Mouse (Mus musculus): ENCODE data around the gene Cd27. TPM values are rescaled to one million over a fixed set of nuclear protein-coding genes. Genes with fewer than 3 reads are reported as not detected.

Gene Cd27
- polyA plus RNA-seq, 1 experiment from 2014 or later: 1.1 TPM

GRCm38 (mm10) chr6:125253863-125254715 is 17.3 kb upstream of the Cd27 start:
- H3K27ac ChIP-seq (ENCODE audit: low read depth, low read length): no peak overlapping the region
- H3K36me3 ChIP-seq (ENCODE audit: control insufficient read depth, insufficient read depth, low read length): no peaks in the 10 kb centered on the region
- H3K9me3 ChIP-seq (ENCODE audit: control insufficient read depth, low read length): no peaks in the 10 kb centered on the region
- H3K4me1 ChIP-seq (ENCODE audit: control insufficient read depth, insufficient read depth, low read depth, low read length): no peaks in the 10 kb centered on the region
- WGBS: 78% methylated on average over 14 of the region's 14 CpGs
- no peak for ATAC-seq
- no peak overlapping the region for H3K9ac ChIP-seq (ENCODE audit: low read depth, low read length)
- H3K4me2 ChIP-seq (ENCODE audit: low read length): no peak overlapping the region
- H3K27me3 ChIP-seq (replicated peaks; ENCODE audit: control insufficient read depth, insufficient read depth, low read length): no peaks in the 10 kb centered on the region
- no peak overlapping the region for H3K4me3 ChIP-seq (ENCODE audit: low read length)

GRCm38 (mm10) chr6:125252711-125253110 is 15.9 kb upstream of the Cd27 start:
- Histone ChIP-seq H3K27me3 (replicated peaks; ENCODE audit: control insufficient read depth, insufficient read depth, low read length) (no peaks in the 10 kb centered on the region), H3K4me2 (ENCODE audit: low read length) (no peak overlapping the region), H3K9ac (ENCODE audit: low read depth, low read length) (no peak overlapping the region), H3K27ac (ENCODE audit: low read depth, low read length) (no peak overlapping the region), H3K9me3 (ENCODE audit: control insufficient read depth, low read length) (no peaks in the 10 kb centered on the region), H3K4me3 (ENCODE audit: low read length) (no peak overlapping the region), H3K4me1 (ENCODE audit: control insufficient read depth, insufficient read depth, low read depth, low read length) (no peaks in the 10 kb centered on the region), H3K36me3 (ENCODE audit: control insufficient read depth, insufficient read depth, low read length) (no peaks in the 10 kb centered on the region)
- WGBS: 94% methylated on average over 8 of the region's 8 CpGs
- no peak for ATAC-seq

GRCm38 (mm10) chr6:125252285-125252684 is 15.5 kb upstream of the Cd27 start:
- no peaks in the 10 kb centered on the region for H3K36me3 ChIP-seq (ENCODE audit: control insufficient read depth, insufficient read depth, low read length)
- 88% methylated on average over 3 of the region's 3 CpGs for WGBS
- H3K27ac ChIP-seq (ENCODE audit: low read depth, low read length): no peak overlapping the region

GRCm38 (mm10) chr6:125244551-125244950 is 7.7 kb upstream of the Cd27 start:
- H3K4me3 ChIP-seq (ENCODE audit: low read length): no peak overlapping the region
- H3K4me1 ChIP-seq (ENCODE audit: control insufficient read depth, insufficient read depth, low read depth, low read length): no peaks in the 10 kb centered on the region
- H3K36me3 ChIP-seq (ENCODE audit: control insufficient read depth, insufficient read depth, low read length): no peaks in the 10 kb centered on the region
- no peak overlapping the region for H3K4me2 ChIP-seq (ENCODE audit: low read length)
- ATAC-seq: no peak
- H3K9me3 ChIP-seq (ENCODE audit: control insufficient read depth, low read length): no peaks in the 10 kb centered on the region
- no peaks in the 10 kb centered on the region for H3K27me3 ChIP-seq (replicated peaks; ENCODE audit: control insufficient read depth, insufficient read depth, low read length)
- H3K9ac ChIP-seq (ENCODE audit: low read depth, low read length): no peak overlapping the region
- WGBS: 68% methylated on average over 1 of the region's 1 CpGs
- no peak overlapping the region for H3K27ac ChIP-seq (ENCODE audit: low read depth, low read length)

More at GRCm38 (mm10) chr6:125252285-125252684, 15.5 kb upstream of the Cd27 start:
- H3K9ac ChIP-seq (ENCODE audit: low read depth, low read length): no peak overlapping the region
- H3K27me3 ChIP-seq (replicated peaks; ENCODE audit: control insufficient read depth, insufficient read depth, low read length): no peaks in the 10 kb centered on the region
- no peaks in the 10 kb centered on the region for H3K9me3 ChIP-seq (ENCODE audit: control insufficient read depth, low read length)
- H3K4me3 ChIP-seq (ENCODE audit: low read length): no peak overlapping the region
- H3K4me1 ChIP-seq (ENCODE audit: control insufficient read depth, insufficient read depth, low read depth, low read length): no peaks in the 10 kb centered on the region
- H3K4me2 ChIP-seq (ENCODE audit: low read length): no peak overlapping the region
- no peak for ATAC-seq

- Histone ChIP-seq H3K36me3 (ENCODE audit: control insufficient read depth, insufficient read depth, low read length) (no peaks in the 10 kb centered on the region), H3K4me2 (ENCODE audit: low read length) (no peak overlapping the region), H3K27ac (ENCODE audit: low read depth, low read length) (no peak overlapping the region), H3K4me3 (ENCODE audit: low read length) (no peak overlapping the region), H3K9ac (ENCODE audit: low read depth, low read length) (no peak overlapping the region), H3K27me3 (replicated peaks; ENCODE audit: control insufficient read depth, insufficient read depth, low read length) (no peaks in the 10 kb centered on the region), H3K9me3 (ENCODE audit: control insufficient read depth, low read length) (no peaks in the 10 kb centered on the region), H3K4me1 (ENCODE audit: control insufficient read depth, insufficient read depth, low read depth, low read length) (no peaks in the 10 kb centered on the region)
- no peak for ATAC-seq
- WGBS: 89% methylated on average over 8 of the region's 8 CpGs
Measured at GRCm38 (mm10) chr6:125241566-125241965, 4.8 kb upstream of the Cd27 start.

GRCm38 (mm10) chr6:125240617-125241016 is 3.8 kb upstream of the Cd27 start:
- Histone ChIP-seq H3K9me3 (ENCODE audit: control insufficient read depth, low read length) (no peaks in the 10 kb centered on the region), H3K27me3 (replicated peaks; ENCODE audit: control insufficient read depth, insufficient read depth, low read length) (no peaks in the 10 kb centered on the region), H3K4me3 (ENCODE audit: low read length) (no peak overlapping the region), H3K4me2 (ENCODE audit: low read length) (no peak overlapping the region), H3K4me1 (ENCODE audit: control insufficient read depth, insufficient read depth, low read depth, low read length) (no peaks in the 10 kb centered on the region), H3K9ac (ENCODE audit: low read depth, low read length) (no peak overlapping the region), H3K27ac (ENCODE audit: low read depth, low read length) (no peak overlapping the region), H3K36me3 (ENCODE audit: control insufficient read depth, insufficient read depth, low read length) (no peaks in the 10 kb centered on the region)
- ATAC-seq: no peak
- 88% methylated on average over 5 of the region's 5 CpGs for WGBS

- no peak overlapping the region for H3K9ac ChIP-seq (ENCODE audit: low read depth, low read length)
- 97% methylated on average over 5 of the region's 5 CpGs for WGBS
- no peak overlapping the region for H3K4me2 ChIP-seq (ENCODE audit: low read length)
- H3K27me3 ChIP-seq (replicated peaks; ENCODE audit: control insufficient read depth, insufficient read depth, low read length): no peaks in the 10 kb centered on the region
- no peaks in the 10 kb centered on the region for H3K36me3 ChIP-seq (ENCODE audit: control insufficient read depth, insufficient read depth, low read length)
- H3K4me3 ChIP-seq (ENCODE audit: low read length): no peak overlapping the region
- no peak for ATAC-seq
- H3K4me1 ChIP-seq (ENCODE audit: control insufficient read depth, insufficient read depth, low read depth, low read length): no peaks in the 10 kb centered on the region
- no peaks in the 10 kb centered on the region for H3K9me3 ChIP-seq (ENCODE audit: control insufficient read depth, low read length)
- no peak overlapping the region for H3K27ac ChIP-seq (ENCODE audit: low read depth, low read length)
Measured at GRCm38 (mm10) chr6:125239547-125239946, 2.7 kb upstream of the Cd27 start.

GRCm38 (mm10) chr6:125238396-125238795 is 1.6 kb upstream of the Cd27 start:
- no peak overlapping the region for H3K4me2 ChIP-seq (ENCODE audit: low read length)
- H3K9me3 ChIP-seq (ENCODE audit: control insufficient read depth, low read length): no peaks in the 10 kb centered on the region
- WGBS: 84% methylated on average over 6 of the region's 6 CpGs
- H3K27ac ChIP-seq (ENCODE audit: low read depth, low read length): no peak overlapping the region
- no peaks in the 10 kb centered on the region for H3K36me3 ChIP-seq (ENCODE audit: control insufficient read depth, insufficient read depth, low read length)
- no peak for ATAC-seq
- no peaks in the 10 kb centered on the region for H3K27me3 ChIP-seq (replicated peaks; ENCODE audit: control insufficient read depth, insufficient read depth, low read length)
- no peak overlapping the region for H3K4me3 ChIP-seq (ENCODE audit: low read length)
- no peak overlapping the region for H3K9ac ChIP-seq (ENCODE audit: low read depth, low read length)
- H3K4me1 ChIP-seq (ENCODE audit: control insufficient read depth, insufficient read depth, low read depth, low read length): no peaks in the 10 kb centered on the region

- Histone ChIP-seq H3K4me1 (ENCODE audit: control insufficient read depth, insufficient read depth, low read depth, low read length) (no peaks in the 10 kb centered on the region), H3K9me3 (ENCODE audit: control insufficient read depth, low read length) (no peaks in the 10 kb centered on the region), H3K4me3 (ENCODE audit: low read length) (no peak overlapping the region), H3K27ac (ENCODE audit: low read depth, low read length) (no peak overlapping the region), H3K27me3 (replicated peaks; ENCODE audit: control insufficient read depth, insufficient read depth, low read length) (no peaks in the 10 kb centered on the region), H3K36me3 (ENCODE audit: control insufficient read depth, insufficient read depth, low read length) (no peaks in the 10 kb centered on the region), H3K9ac (ENCODE audit: low read depth, low read length) (no peak overlapping the region), H3K4me2 (ENCODE audit: low read length) (no peak overlapping the region)
- ATAC-seq: no peak
- WGBS: 85% methylated on average over 4 of the region's 4 CpGs
Measured at GRCm38 (mm10) chr6:125237421-125237820, 611 bp upstream of the Cd27 start.

Measured in hindbrain, embryonic 16.5 days (tissue).